Mouse (Mus musculus): ENCODE results near the gene Jakmip3. TPM values are rescaled to one million over a fixed set of nuclear protein-coding genes. Genes with fewer than 3 reads are reported as not detected.

Jakmip3 gene
- polyA plus RNA-seq, 1 experiment from 2014 or later: 0.59 TPM

GRCm38 (mm10) chr7:138959747-138960146 lies 19.2 kb downstream of the Jakmip3 start:
- Histone ChIP-seq H3K27ac (ENCODE audit: low read depth, low read length) (no peak overlapping the region), H3K4me3 (ENCODE audit: low read depth, low read length) (no peak overlapping the region), H3K4me2 (no peak overlapping the region), H3K27me3 (ENCODE audit: control insufficient read depth, insufficient read depth, low read length) (no peaks in the 10 kb centered on the region), H3K9ac (ENCODE audit: low read length) (no peak overlapping the region), H3K9me3 (ENCODE audit: control insufficient read depth, low read length) (no peaks in the 10 kb centered on the region), H3K36me3 (ENCODE audit: control insufficient read depth, insufficient read depth, low read length) (no peaks in the 10 kb centered on the region), H3K4me1 (ENCODE audit: control insufficient read depth, insufficient read depth, low read length) (no peaks in the 10 kb centered on the region)
- no peak for ATAC-seq (ENCODE audit: low FRiP score)
- WGBS: 81% methylated on average over 5 of the region's 5 CpGs
- DNase-seq (ENCODE audit: low spot score, missing footprints): no peak

- Histone ChIP-seq H3K4me3 (ENCODE audit: low read depth, low read length) (no peak overlapping the region), H3K36me3 (ENCODE audit: control insufficient read depth, insufficient read depth, low read length) (no peaks in the 10 kb centered on the region), H3K27me3 (ENCODE audit: control insufficient read depth, insufficient read depth, low read length) (no peaks in the 10 kb centered on the region), H3K27ac (ENCODE audit: low read depth, low read length) (no peak overlapping the region), H3K4me1 (ENCODE audit: control insufficient read depth, insufficient read depth, low read length) (no peaks in the 10 kb centered on the region), H3K4me2 (no peak overlapping the region), H3K9ac (ENCODE audit: low read length) (no peak overlapping the region), H3K9me3 (ENCODE audit: control insufficient read depth, low read length) (no peaks in the 10 kb centered on the region)
- 94% methylated on average over 5 of the region's 5 CpGs for WGBS
- ATAC-seq (ENCODE audit: low FRiP score) (no peak), DNase-seq (ENCODE audit: low spot score, missing footprints) (no peak)
Observed at GRCm38 (mm10) chr7:138963756-138964155, 23.2 kb downstream of the Jakmip3 start.

GRCm38 (mm10) chr7:138968010-138968620 lies 27.6 kb downstream of the Jakmip3 start:
- 67% methylated on average over 13 of the region's 13 CpGs for WGBS
- ATAC-seq (ENCODE audit: low FRiP score) (no peak), DNase-seq (ENCODE audit: low spot score, missing footprints) (no peak)
- Histone ChIP-seq H3K4me3 (ENCODE audit: low read depth, low read length) (no peak overlapping the region), H3K4me1 (ENCODE audit: control insufficient read depth, insufficient read depth, low read length) (no peaks in the 10 kb centered on the region), H3K27me3 (ENCODE audit: control insufficient read depth, insufficient read depth, low read length) (no peaks in the 10 kb centered on the region), H3K4me2 (no peak overlapping the region), H3K27ac (ENCODE audit: low read depth, low read length) (no peak overlapping the region), H3K36me3 (ENCODE audit: control insufficient read depth, insufficient read depth, low read length) (no peaks in the 10 kb centered on the region), H3K9ac (ENCODE audit: low read length) (no peak overlapping the region), H3K9me3 (ENCODE audit: control insufficient read depth, low read length) (no peaks in the 10 kb centered on the region)

GRCm38 (mm10) chr7:138977510-138977909 lies 37.0 kb downstream of the Jakmip3 start:
- DNase-seq (ENCODE audit: low spot score, missing footprints) (no peak), ATAC-seq (ENCODE audit: low FRiP score) (no peak)
- Histone ChIP-seq H3K4me1 (ENCODE audit: control insufficient read depth, insufficient read depth, low read length) (no peaks in the 10 kb centered on the region), H3K9ac (ENCODE audit: low read length) (no peak overlapping the region), H3K36me3 (ENCODE audit: control insufficient read depth, insufficient read depth, low read length) (no peaks in the 10 kb centered on the region), H3K27me3 (ENCODE audit: control insufficient read depth, insufficient read depth, low read length) (no peaks in the 10 kb centered on the region), H3K4me3 (ENCODE audit: low read depth, low read length) (no peak overlapping the region), H3K4me2 (no peak overlapping the region), H3K27ac (ENCODE audit: low read depth, low read length) (no peak overlapping the region), H3K9me3 (ENCODE audit: control insufficient read depth, low read length) (no peaks in the 10 kb centered on the region)
- WGBS: 95% methylated on average over 7 of the region's 7 CpGs

- WGBS: 90% methylated on average over 6 of the region's 6 CpGs
- no peaks in the 10 kb centered on the region for H3K9me3 ChIP-seq (ENCODE audit: control insufficient read depth, low read length)
Observed at GRCm38 (mm10) chr7:138984576-138984975, 44.0 kb downstream of the Jakmip3 start.

GRCm38 (mm10) chr7:138989156-138989555 lies 48.6 kb downstream of the Jakmip3 start:
- no peak overlapping the region for H3K4me3 ChIP-seq (ENCODE audit: low read depth, low read length)
- no peaks in the 10 kb centered on the region for H3K4me1 ChIP-seq (ENCODE audit: control insufficient read depth, insufficient read depth, low read length)
- no peak overlapping the region for H3K9ac ChIP-seq (ENCODE audit: low read length)
- DNase-seq (ENCODE audit: low spot score, missing footprints) (no peak), ATAC-seq (ENCODE audit: low FRiP score) (no peak)
- H3K9me3 ChIP-seq (ENCODE audit: control insufficient read depth, low read length): no peaks in the 10 kb centered on the region
- H3K27ac ChIP-seq (ENCODE audit: low read depth, low read length): no peak overlapping the region
- H3K4me2 ChIP-seq: no peak overlapping the region
- no peaks in the 10 kb centered on the region for H3K27me3 ChIP-seq (ENCODE audit: control insufficient read depth, insufficient read depth, low read length)
- H3K36me3 ChIP-seq (ENCODE audit: control insufficient read depth, insufficient read depth, low read length): no peaks in the 10 kb centered on the region
- WGBS: 86% methylated on average over 9 of the region's 9 CpGs

More at GRCm38 (mm10) chr7:138984576-138984975, 44.0 kb downstream of the Jakmip3 start:
- Histone ChIP-seq H3K27ac (ENCODE audit: low read depth, low read length) (no peak overlapping the region), H3K4me3 (ENCODE audit: low read depth, low read length) (no peak overlapping the region), H3K27me3 (ENCODE audit: control insufficient read depth, insufficient read depth, low read length) (no peaks in the 10 kb centered on the region), H3K36me3 (ENCODE audit: control insufficient read depth, insufficient read depth, low read length) (no peaks in the 10 kb centered on the region), H3K9ac (ENCODE audit: low read length) (no peak overlapping the region), H3K4me2 (no peak overlapping the region), H3K4me1 (ENCODE audit: control insufficient read depth, insufficient read depth, low read length) (no peaks in the 10 kb centered on the region)
- no peak for DNase-seq (ENCODE audit: low spot score, missing footprints)
- no peak for ATAC-seq (ENCODE audit: low FRiP score)

GRCm38 (mm10) chr7:139002692-139003091 lies 62.2 kb downstream of the Jakmip3 start:
- no peak overlapping the region for H3K4me2 ChIP-seq
- no peaks in the 10 kb centered on the region for H3K9me3 ChIP-seq (ENCODE audit: control insufficient read depth, low read length)
- DNase-seq (ENCODE audit: low spot score, missing footprints) (no peak), ATAC-seq (ENCODE audit: low FRiP score) (no peak)
- no peaks in the 10 kb centered on the region for H3K36me3 ChIP-seq (ENCODE audit: control insufficient read depth, insufficient read depth, low read length)
- H3K27ac ChIP-seq (ENCODE audit: low read depth, low read length): no peak overlapping the region
- H3K9ac ChIP-seq (ENCODE audit: low read length): no peak overlapping the region
- no peaks in the 10 kb centered on the region for H3K4me1 ChIP-seq (ENCODE audit: control insufficient read depth, insufficient read depth, low read length)
- H3K4me3 ChIP-seq (ENCODE audit: low read depth, low read length): no peak overlapping the region
- 91% methylated on average over 9 of the region's 9 CpGs for WGBS
- H3K27me3 ChIP-seq (ENCODE audit: control insufficient read depth, insufficient read depth, low read length): no peaks in the 10 kb centered on the region

- no peaks in the 10 kb centered on the region for H3K36me3 ChIP-seq (ENCODE audit: control insufficient read depth, insufficient read depth, low read length)
- H3K27ac ChIP-seq (ENCODE audit: low read depth, low read length): no peak overlapping the region
- no peak overlapping the region for H3K9ac ChIP-seq (ENCODE audit: low read length)
- H3K4me3 ChIP-seq (ENCODE audit: low read depth, low read length): no peak overlapping the region
- no peaks in the 10 kb centered on the region for H3K27me3 ChIP-seq (ENCODE audit: control insufficient read depth, insufficient read depth, low read length)
- DNase-seq (ENCODE audit: low spot score, missing footprints) (no peak), ATAC-seq (ENCODE audit: low FRiP score) (no peak)
- no peaks in the 10 kb centered on the region for H3K9me3 ChIP-seq (ENCODE audit: control insufficient read depth, low read length)
- H3K4me2 ChIP-seq: no peak overlapping the region
- H3K4me1 ChIP-seq (ENCODE audit: control insufficient read depth, insufficient read depth, low read length): no peaks in the 10 kb centered on the region
- 84% methylated on average over 9 of the region's 9 CpGs for WGBS
Observed at GRCm38 (mm10) chr7:139003250-139003649, 62.7 kb downstream of the Jakmip3 start.

GRCm38 (mm10) chr7:139009786-139010502 lies 69.4 kb downstream of the Jakmip3 start:
- no peaks in the 10 kb centered on the region for H3K4me1 ChIP-seq (ENCODE audit: control insufficient read depth, insufficient read depth, low read length)
- no peaks in the 10 kb centered on the region for H3K36me3 ChIP-seq (ENCODE audit: control insufficient read depth, insufficient read depth, low read length)
- DNase-seq (ENCODE audit: low spot score, missing footprints) (no peak), ATAC-seq (ENCODE audit: low FRiP score) (no peak)
- no peak overlapping the region for H3K27ac ChIP-seq (ENCODE audit: low read depth, low read length)
- no peak overlapping the region for H3K4me3 ChIP-seq (ENCODE audit: low read depth, low read length)
- WGBS: 76% methylated on average over 7 of the region's 7 CpGs
- no peaks in the 10 kb centered on the region for H3K27me3 ChIP-seq (ENCODE audit: control insufficient read depth, insufficient read depth, low read length)
- H3K9ac ChIP-seq (ENCODE audit: low read length): no peak overlapping the region
- no peaks in the 10 kb centered on the region for H3K9me3 ChIP-seq (ENCODE audit: control insufficient read depth, low read length)
- no peak overlapping the region for H3K4me2 ChIP-seq

All from midbrain, embryonic 11.5 days (tissue).